Mouse (Mus musculus) spleen, adult 2 months (tissue): ENCODE results near the gene Fam120c. TPM values are rescaled to one million over a fixed set of nuclear protein-coding genes. Genes with fewer than 3 reads are reported as not detected.

Experiments
- DNase-seq, 2 experiments: peaks; one replicate each; pipeline versions ENCODE4 v3.0.0 to v3.0.0-alpha.2; 2012 to 2021; ENCODE audit warnings: low spot score in 2 of 2, low read depth in 1 of 2
- H3K27ac ChIP-seq: fragments of 200-500 bp; 2 replicates; pipeline ENCODE4 v1.5.1; 2012; ENCODE audit warnings: low read length, inconsistent platforms; ENCODE audit not compliant: insufficient read depth
- H3K27me3 ChIP-seq: fragments of 200-500 bp; 2 replicates; pipeline ENCODE4 v1.6.1; 2012; ENCODE audit warnings: mild to moderate bottlenecking, moderate library complexity, low read length, inconsistent platforms; ENCODE audit not compliant: control insufficient read depth, insufficient read depth
- H3K36me3 ChIP-seq: fragments of 200-500 bp; 2 replicates; pipeline ENCODE4 v1.6.1; 2012; ENCODE audit warnings: mild to moderate bottlenecking, low read length, inconsistent platforms; ENCODE audit not compliant: control insufficient read depth, insufficient read depth
- H3K4me1 ChIP-seq: fragments of 200-500 bp; 2 replicates; pipeline ENCODE4 v1.6.1; 2011; ENCODE audit warnings: inconsistent platforms; ENCODE audit not compliant: control insufficient read depth, insufficient read depth, insufficient read length
- H3K4me3 ChIP-seq: fragments of 200-500 bp; 2 replicates; pipeline ENCODE4 v1.5.1; 2011; ENCODE audit warnings: mild to moderate bottlenecking, inconsistent platforms; ENCODE audit not compliant: insufficient read depth, insufficient read length; ENCODE audit errors: extremely low read depth
- CTCF ChIP-seq: fragments of 200-500 bp; IDR thresholded peaks from 2 replicates; pipeline ENCODE4 v1.5.1; 2011; ENCODE audit warnings: mild to moderate bottlenecking, inconsistent platforms; ENCODE audit not compliant: insufficient read depth, insufficient read length, insufficient replicate concordance; ENCODE audit errors: extremely low read depth
- POLR2A ChIP-seq: fragments of 200-500 bp; IDR thresholded peaks from 2 replicates; pipeline ENCODE4 v1.6.1; 2011; ENCODE audit warnings: low read depth, low read length, inconsistent platforms
- WGBS: fragments of 180-500 bp; shearing (Covaris S2); methylation state at CpG from one replicate; pipeline ENCODE4 v1.1.7; 2018; 5-methylcytosine and 5-hydroxymethylcytosine counted together
- polyA plus RNA-seq: library from polyadenylated mRNA; depleted of rRNA; stranded (reverse); fragments of >200 nt; gene quantifications from 2 replicates; pipeline ENCODE4 v1.2.3, GENCODE M21; 2012; rRNA removed

Gene Fam120c
- polyA plus RNA-seq, 1 experiment = 1.5 TPM

GRCm38 (mm10) chrX:151518181-151518580 lies 174.2 kb downstream of the Fam120c start:
- Histone ChIP-seq H3K27me3 (no peaks in the 10 kb centered on the region), H3K4me3 (no peak overlapping the region), H3K36me3 (no peaks in the 10 kb centered on the region), H3K27ac (no peak overlapping the region), H3K4me1 (peaks cover 2% of the 10 kb centered on the region; the same call in 1 of the 2 replicates)
- 71% methylated on average over 1 of the region's 1 CpGs for WGBS
- no peak for TF ChIP-seq POLR2A
- TF ChIP-seq CTCF = no peak
- no peak for DNase-seq

GRCm38 (mm10) chrX:151520127-151520457 lies 176.1 kb downstream of the Fam120c start:
- Histone ChIP-seq H3K27me3 (no peaks in the 10 kb centered on the region), H3K27ac (peak overlapping the region; percentile 94), H3K4me3 (peak overlapping the region; percentile 61), H3K36me3 (0 out of 2 replicates have a peak, but pooled peaks cover 1% of the 10 kb centered on the region), H3K4me1 (peaks cover 2% of the 10 kb centered on the region; the same call in 1 of the 2 replicates)
- WGBS = 27% methylated on average over 17 of the region's 17 CpGs
- TF ChIP-seq POLR2A (no peak), CTCF (no peak)
- DNase-seq = no peak

- 33% methylated on average over 68 of the region's 68 CpGs for WGBS
- Histone ChIP-seq H3K27me3 (no peaks in the 10 kb centered on the region), H3K36me3 (0 out of 2 replicates have a peak, but pooled peaks cover 1% of the 10 kb centered on the region), H3K4me3 (peak within 1 kb of the TSS; percentile 85), H3K4me1 (peaks cover 2% of the 10 kb centered on the region; the same call in 1 of the 2 replicates), H3K27ac (peak within 1 kb of the TSS; percentile 94)
- DNase-seq = peak; percentile 93 to 94
- TF ChIP-seq POLR2A = peak; percentile 48
- no peak for TF ChIP-seq CTCF
Measured at GRCm38 (mm10) chrX:151520458-151521322, 176.7 kb downstream of the Fam120c start, which contains the start of gene Phf8. TSS of gene Phf8 (plus strand) at chrX:151520672.

Other genes starting within 250 kb of the Fam120c start
- 2.7 and 3.0 TPM in 2 replicates for gene Tsr2, start 247.6 kb upstream of the Fam120c start, polyA plus RNA-seq
- gene Wnk3, start 146.1 kb upstream of the Fam120c start, polyA plus RNA-seq = 0.01 and 0.02 TPM in 2 replicates
- 9.1 and 9.3 TPM in 2 replicates for gene Phf8, start 176.5 kb downstream of the Fam120c start, polyA plus RNA-seq